Mouse (Mus musculus): ENCODE results near the gene Lama2. TPM values are rescaled to one million over a fixed set of nuclear protein-coding genes. Genes with fewer than 3 reads are reported as not detected.
A peak's percentile ranks its signal among the peaks of the same experiment; 100 is the strongest.

The Lama2 gene
- polyA plus RNA-seq, 1 experiment = 21.0 TPM

GRCm38 (mm10) chr10:27384636-27385035 is 234.9 kb downstream of the Lama2 start:
- no peak for DNase-seq (ENCODE audit: low read depth)

GRCm38 (mm10) chr10:27382887-27383609 is 236.5 kb downstream of the Lama2 start:
- DNase-seq (ENCODE audit: low read depth) = no peak

DNA sequence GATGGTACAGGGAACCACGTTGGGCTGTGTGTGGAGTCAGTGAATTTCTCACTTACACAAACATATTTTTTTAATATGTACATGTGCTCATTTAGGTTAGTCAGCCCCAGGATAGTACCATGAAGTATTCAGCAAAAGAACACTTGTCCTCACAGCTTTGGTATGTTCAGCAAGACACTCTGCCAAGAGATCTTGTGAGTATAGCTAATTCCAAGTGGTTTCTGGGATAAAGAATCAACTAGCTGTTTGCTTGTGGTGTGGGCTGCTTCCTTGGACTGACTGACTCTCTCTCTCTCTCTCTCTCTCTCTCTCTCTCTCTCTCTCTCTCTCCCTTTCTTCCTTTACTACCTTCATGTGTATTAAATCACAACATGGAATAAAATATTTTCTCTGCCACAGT is 241.3 kb downstream of the Lama2 start:
- no peak for DNase-seq (ENCODE audit: low read depth)

DNA sequence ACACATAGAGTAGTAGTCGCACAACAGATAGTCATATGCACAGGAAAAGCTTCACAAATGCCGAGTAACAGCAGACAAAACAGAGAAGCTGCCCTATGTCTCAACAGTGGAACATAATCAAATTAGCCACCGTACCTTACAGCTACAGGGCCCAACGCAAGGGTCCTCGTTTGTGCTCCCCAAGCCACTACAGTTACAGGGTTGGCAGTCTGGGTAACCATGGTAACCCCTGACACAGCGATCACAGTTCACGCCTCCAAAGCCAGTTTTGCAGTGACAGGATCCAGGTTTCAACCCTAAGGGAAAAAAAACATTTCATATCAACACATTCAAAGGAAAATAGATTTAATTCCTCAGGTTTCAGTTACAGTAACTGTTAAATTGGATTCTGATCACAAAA is 275.3 kb downstream of the Lama2 start:
- no peak for DNase-seq (ENCODE audit: low read depth)

DNA sequence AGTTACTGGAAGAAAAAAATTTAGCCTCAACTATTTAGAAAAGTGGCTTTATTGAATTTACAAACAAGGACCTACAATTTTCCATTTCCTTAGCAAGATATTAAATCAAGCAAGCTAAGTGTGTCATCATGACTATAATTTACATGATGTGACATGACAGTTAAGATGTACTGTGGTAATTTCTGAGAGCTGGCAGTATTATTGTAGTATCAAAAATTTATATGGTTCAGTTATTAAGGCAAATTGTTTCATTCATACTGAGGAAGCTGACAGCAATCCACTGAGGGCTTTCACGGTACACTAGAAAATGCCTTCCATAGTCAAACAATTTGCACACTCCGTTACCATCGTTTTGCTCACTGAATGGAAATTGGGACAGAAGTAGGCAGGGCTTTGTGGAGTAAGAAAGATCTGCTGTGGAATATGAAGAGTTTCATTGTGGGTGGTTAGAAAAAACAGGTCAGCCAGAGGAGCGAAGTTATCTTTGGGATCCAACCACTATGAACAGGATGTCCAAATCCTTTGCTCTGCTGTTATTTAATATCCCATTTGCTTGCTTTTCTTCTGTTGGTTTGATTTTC is 297.1 kb downstream of the Lama2 start:
- DNase-seq (ENCODE audit: low read depth) = no peak

DNA sequence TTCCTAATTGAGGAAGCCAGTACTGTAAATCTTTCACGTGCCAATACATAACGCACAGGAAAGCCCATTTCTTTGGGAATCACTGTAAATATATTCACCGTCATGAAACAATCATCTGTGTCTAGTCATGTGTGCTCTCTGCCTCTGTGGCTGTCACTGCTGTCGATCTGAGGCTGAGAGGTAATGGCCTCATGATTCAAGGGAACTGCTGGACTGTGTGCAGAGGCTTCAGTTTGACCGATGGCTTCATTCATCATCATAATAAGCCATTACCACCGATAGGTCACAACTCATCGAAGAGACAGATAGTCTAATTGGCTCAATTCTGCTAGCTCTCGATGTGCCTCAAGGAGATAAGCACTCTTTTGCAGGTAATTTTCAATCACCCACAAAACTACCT is 312.1 kb downstream of the Lama2 start:
- no peak for DNase-seq (ENCODE audit: low read depth)

DNA sequence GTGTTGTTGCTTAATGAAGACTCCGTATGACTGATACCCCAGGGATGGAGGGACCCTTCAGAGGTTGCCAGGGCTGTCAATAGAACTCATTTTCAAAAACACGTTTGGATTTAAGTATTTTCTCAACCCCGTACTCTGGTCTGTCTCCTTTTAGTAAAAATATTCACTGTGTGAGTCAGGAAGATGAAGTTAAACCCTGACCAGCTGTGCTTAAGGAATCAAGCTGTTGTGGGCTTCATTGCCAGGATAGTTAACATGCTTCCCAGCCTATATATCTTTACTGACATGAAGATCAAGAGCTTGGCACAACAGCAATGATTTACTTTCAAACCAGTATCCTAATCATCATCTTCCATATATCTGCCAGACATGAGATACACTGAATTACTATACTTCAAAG is 314.3 kb downstream of the Lama2 start:
- no peak for DNase-seq (ENCODE audit: low read depth)

- DNase-seq (ENCODE audit: low read depth) = no peak
Observed at GRCm38 (mm10) chr10:27285098-27285860, 334.3 kb downstream of the Lama2 start.

GRCm38 (mm10) chr10:27267432-27267831 is 352.1 kb downstream of the Lama2 start:
- DNase-seq (ENCODE audit: low read depth) = no peak

DNA sequence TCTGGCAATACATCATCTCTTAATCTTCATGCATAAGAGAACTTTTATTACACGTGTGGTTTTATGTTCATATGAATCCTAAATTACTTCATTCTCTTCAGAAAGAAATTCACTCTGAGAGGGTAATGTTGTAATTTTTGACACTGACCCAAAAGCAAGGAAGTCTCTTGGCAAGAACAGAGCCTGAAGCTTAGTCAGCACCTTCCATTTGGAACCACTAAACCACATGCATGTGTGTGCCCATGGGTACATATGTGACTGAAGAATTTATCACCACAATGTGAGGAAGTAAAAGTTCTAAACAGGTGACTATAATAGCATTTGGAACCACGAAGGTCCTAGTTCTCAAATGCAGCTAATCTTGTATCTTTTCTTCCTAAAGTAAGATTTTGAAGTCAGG is 353.7 kb downstream of the Lama2 start:
- DNase-seq (ENCODE audit: low read depth) = no peak

DNA sequence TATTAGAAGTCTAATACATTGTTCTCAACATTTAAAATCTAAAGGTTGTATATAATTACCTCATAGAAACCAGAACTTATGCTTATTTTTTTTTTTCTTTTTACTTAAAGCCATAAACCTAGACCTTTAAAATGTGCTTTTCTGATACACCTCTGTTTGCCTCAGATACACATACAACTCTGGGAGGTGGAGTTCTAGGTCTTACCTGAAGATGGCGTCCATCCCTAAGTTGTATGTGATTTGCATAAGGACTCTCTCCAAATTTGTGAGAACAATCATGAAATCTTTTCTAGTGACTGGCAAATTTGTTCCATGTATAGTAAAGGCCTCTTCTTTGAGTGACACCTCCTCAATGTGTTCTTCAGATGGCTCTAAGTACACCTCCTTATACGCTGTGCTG is 354.8 kb downstream of the Lama2 start:
- no peak for DNase-seq (ENCODE audit: low read depth)

GRCm38 (mm10) chr10:27249741-27250140 is 369.8 kb downstream of the Lama2 start:
- DNase-seq (ENCODE audit: low read depth) = no peak

GRCm38 (mm10) chr10:27234755-27235154 is 384.8 kb downstream of the Lama2 start:
- DNase-seq (ENCODE audit: low read depth) = no peak

- DNase-seq (ENCODE audit: low read depth) = no peak
Observed at GRCm38 (mm10) chr10:27233577-27233976, 386.0 kb downstream of the Lama2 start.

DNA sequence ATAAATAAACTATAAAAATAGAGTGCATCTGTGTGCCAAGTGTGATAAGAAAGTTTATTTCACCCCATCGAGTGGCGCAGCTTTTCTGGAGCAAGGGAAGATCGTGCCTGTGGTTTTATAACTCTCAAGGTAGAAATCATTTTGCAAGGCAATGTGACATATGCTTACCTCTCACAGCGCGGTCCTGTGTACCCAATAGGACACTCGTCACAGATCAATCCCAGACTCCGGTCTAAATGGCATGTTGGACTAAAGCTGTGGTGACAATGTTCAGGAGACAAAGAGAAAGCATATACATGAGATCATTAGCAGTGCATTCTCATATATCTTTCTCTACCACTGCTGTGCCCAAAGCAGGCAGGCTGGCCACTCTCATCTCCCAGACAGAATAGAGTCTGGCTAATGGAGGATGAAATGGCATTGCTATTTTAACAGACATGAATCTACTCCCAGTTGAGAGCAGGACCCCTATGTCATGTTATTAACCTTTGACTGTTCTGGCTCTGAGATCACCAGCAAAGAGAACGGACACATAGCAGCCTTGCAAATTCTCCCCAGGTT is 395.7 kb downstream of the Lama2 start:
- DNase-seq (ENCODE audit: low read depth) = no peak

DNA sequence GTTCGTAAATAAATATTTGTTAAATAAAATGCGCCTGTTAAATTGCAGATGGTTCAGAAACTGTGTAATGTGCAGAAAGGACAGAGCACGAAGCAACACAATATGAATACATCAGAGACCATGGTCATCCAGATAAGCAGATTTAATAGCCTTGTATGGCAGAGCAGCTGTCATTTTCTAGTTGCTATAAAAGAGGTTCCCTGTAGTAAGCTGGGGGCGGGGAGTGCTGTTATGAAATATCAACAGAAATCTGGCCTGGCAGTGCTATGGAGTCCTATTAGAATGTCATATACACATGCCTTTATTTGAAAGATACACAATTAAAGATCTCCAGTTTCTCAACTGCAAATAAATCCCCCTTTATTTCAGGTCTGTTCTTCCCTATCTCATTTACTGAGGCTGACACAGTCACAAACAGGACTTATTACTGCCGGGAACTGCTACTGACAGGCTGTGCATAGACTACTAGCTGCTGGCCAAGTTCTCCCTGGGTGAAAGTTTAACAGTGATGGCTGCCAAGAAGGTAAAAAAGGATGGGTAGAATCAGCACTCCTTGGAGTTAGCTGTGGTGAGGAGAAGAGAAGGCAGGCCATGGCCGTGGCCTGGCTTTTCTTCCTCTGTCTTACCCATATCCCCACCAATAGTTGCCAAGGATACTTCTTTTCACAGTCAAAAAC is 396.8 kb downstream of the Lama2 start:
- DNase-seq (ENCODE audit: low read depth) = peak; percentile 22

DNA sequence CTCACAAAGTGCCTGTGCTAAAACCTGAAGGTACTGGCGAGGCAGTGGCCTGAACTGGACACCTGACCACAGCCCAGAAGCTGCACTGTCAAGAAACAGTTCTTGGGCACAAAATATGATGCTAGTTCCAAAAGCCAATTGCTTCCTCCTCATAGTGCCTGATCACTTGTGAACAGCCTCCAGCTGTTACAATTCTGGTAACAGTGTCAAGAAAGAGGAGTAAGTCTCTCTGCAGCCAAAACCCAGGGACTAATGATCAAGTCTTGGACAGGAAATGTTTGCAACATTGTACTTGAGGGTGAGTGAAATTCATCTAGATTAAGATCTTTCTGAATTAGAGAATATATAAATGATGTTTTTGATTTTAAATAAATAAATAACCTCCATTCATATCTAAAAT is 399.9 kb downstream of the Lama2 start:
- no peak for DNase-seq (ENCODE audit: low read depth)

GRCm38 (mm10) chr10:27207320-27207719 is 412.2 kb downstream of the Lama2 start:
- no peak for DNase-seq (ENCODE audit: low read depth)

DNA sequence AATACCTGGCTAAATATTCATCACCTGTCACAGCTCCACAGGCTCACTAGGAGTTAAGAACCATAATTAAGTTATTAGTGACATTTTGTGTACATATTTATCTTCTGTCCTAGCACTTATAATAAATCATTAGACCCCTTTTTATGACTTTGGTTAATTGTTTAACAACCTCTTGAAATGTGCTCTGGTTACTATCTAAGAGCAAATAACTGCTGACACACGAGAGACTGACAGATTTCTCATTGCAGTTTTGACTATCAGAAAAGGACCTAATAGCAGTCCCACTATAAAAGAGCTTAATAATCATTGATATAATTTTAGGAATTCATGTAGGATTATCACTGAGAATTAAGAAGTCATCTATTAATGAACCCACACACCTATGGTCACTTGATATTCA is 421.1 kb downstream of the Lama2 start:
- DNase-seq (ENCODE audit: low read depth) = no peak

DNA sequence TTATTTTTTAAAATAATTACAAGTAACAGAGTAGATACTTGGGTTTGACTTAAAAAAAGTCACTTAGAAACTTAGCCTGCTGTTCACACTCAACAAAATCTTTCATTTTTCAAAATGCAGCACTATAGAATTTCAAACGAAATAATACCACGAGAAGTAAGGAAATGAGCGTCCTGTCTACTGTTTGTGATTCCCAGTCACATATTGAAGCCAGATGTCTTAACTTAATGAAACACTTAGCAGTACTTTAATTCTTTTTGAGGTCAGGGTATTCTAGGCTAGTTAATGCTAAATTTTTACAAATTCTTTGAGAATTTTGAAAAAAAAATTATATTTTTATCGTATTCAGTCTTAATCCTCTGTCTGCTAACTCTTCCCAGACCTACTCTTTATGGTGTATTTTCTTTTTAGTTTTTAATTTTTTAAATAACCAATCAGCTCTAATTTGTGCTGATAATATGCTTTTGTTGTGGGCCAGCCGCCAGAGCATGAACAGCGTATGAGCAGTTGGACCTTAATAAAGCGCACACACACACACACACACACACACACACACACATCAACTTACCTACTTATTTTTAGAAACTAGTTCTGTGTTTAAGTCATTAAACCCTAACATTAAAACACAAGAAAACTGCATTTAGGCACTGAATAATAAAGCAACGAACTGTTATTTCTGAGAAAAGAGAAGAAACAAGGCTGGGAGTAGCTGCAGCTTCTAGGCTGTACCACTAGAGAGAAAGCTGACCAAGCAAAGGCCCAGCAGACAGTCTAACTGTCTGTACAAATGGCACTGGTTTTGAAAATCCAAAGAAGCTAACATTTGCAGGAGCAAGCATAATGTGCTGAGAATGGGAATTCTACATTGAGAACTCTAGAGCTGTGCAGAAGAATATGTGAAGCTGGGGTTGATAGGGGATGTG is 425.3 kb downstream of the Lama2 start:
- no peak for DNase-seq (ENCODE audit: low read depth)

All from gonadal fat pad, adult 2 months (tissue).